Mouse (Mus musculus) urinary bladder, postnatal 4 days (tissue): ENCODE measurements at regions not wholly inside any gene's neighbourhood (a gene's known extent, or its start where the extent isn't known, plus 50 kb on each side); places are given as distances from the start of the nearest gene placed in this dataset.
A peak's percentile ranks its signal among the peaks of the same experiment; 100 is the strongest.
"Not testable (repeated sequence)": the region's sequence is repeated elsewhere in the genome, so short reads cannot be mapped to it uniquely, and the experiment has no call there.

Experiments
- DNase-seq, 2 experiments: peaks; one replicate each; pipeline ENCODE4 v3.0.0; 2021 to 2022; ENCODE audit warnings: low spot score in 2 of 2

DNA sequence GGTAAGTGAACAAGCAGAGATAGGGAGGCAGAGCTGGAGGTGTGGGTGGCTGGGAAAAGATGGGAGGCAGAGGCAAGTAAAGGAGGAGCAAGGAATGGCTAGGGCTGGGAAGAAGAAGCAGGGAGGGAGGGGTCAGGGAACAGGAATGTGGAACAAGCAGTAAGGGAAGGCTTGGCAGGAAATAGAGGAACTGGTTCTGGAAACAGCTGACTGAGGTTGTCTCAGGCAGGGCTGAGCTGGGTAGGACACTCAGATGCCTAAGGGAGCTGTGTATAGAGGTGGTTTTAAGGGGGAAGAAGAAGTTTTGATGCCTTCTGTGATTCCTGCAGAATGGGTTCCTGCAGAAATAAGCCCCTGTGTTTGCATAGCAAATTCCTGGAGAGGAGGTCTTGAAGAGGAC is 92.7 kb downstream of the Nucb2 start:
- no peak for DNase-seq

DNA sequence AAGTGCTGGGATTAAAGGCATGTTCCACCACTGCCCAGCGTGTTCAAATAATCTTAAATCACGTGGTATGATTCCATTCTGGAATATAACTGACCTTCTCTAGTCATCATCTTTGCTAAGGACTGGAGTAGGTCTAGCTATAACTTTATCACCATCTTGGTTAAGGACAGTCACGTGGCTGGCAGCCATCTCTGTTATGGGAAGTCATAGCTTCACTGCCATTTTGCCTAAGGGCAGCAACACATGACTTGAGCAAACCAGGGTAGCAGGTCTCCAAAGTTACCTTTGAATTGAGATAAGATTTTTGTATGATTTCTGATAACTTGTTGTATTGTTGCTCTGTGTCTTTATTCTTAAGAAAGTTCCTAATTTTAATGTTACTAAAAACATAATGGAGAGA is 96.2 kb downstream of the Nucb2 start:
- no peak for DNase-seq

DNA sequence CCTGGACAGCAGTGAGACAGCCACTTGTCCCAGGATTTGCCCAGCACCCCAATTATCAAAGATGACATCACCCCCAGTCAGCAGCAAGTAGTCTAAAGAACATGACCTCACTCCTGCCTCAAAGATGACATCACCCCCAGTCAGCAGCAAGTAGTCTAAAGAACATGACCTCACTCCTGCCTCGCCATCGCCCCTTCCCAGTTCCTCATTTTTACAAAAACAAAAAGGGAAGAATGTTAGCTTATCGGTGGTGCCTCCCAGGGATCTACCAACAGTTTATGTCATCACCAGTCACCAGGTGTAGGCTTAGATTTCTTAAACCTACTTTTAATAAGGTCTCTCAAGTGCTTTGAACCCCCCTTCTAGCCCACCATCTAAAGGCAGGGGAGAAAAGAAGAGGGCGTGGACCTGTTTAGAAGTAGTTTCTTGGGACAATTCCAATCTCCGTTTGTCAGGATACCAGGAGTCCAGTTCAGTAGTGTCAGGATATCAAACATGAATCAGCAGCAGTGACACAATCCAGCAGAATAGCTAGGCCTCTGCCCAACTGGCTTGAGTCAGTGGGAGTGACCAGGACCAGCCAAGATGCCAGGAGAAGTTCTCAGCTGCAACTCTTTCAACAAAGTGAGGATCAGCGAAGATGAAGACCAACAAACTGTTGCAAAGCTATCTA is 99.1 kb downstream of the Nucb2 start:
- no peak for DNase-seq

DNA sequence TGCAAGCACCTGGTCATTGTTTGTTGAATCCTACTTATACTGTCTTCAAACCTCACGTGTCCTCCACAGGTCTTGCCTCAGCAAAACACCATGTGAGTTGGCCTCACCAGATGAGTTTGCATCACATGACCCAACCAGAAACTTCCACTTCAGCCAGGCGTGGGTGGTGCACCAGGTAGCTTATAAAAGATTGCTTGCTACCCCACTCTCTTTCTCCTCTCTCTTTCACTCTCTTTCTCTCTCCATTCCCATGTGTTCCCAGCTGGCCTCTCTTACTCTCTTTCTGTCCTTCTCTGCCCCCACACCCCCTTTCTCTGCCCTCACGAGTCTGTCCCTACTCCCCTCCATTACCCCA is 99.6 kb downstream of the Nucb2 start:
- no peak for DNase-seq

DNA sequence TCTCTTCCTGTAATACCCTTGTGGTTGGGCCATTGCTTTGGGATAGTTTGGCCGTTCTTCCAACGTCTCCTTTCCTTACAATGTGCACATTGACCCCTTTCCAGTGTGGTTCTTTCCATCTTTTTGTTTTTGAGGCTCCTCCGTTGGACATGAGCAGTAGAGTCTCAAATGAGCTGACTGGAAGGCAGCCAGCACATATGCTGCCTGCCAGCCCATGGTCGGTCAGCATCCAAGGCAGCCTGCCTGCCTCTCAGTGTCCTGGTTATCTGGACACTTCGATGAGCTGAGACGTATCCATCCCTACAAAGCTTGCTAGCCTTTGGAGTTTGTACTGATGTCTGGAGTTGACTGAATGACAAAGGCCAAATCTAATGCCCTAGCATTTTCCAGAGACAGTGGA is 102.1 kb downstream of the Nucb2 start:
- DNase-seq, result no peak

DNA sequence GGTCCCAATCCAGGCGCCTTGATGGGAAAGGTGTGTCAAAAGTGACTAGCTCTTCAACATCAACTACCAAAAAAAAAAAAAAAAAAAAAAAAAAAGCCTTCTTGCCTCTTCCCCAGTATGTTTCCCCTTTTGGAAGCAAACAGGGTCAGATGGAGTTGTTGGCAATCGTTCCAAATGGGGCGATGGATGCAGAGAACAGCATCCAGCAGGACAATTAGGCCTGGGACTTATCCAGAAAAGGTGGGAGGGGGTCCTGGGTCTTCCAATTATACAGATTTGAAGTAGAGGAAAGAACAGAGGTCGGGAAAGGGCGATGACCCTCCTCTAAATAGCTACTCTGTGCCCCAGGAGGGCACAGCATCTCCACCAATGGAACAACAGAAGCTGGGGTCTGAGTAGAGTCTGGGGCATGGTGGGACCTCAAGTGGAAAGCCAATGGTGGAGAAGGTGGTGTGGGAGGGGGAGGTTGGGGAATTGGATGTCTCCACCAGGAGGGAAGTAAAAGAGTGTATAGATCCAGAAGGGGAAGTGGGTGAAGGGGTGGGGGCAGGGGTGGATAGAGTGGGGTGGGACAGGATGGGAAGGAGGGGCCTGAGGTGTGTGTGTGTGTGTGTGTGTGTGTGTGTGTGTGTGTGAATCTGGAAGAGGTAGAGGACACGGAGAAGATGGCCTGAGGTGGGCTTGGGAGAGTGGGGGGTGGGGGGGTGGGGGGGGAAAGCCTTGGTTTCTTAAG is 102.7 kb downstream of the Nucb2 start:
- no peak for DNase-seq

DNA sequence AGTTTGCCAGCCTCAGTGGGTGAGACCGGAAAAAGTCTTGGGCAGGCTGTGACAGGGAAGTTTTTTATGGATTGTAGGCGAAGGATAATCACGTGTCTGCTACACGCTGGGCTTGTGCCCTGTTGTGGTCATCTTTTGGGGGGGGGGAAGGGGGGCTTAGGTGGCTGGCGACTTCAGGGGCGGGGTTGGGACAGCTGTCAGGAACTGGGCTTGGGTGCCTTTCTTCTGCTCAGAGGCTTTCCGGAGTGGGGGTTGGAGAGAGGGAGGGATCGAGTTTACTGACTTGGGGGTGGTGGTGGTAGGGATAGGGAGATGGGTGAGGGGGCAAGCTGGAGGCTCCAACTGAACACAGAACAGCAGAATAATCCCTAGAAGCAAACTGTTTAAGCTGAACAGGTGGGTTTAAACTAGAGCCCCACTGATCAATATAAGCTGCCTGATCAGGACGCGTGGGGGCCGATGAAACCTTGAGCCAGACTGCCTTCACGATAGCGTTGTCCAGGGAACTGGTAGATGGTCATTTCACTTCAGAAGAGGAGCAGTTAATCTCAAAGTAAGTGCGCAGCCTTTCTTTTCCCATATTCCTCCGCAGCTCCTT is 103.6 kb downstream of the Nucb2 start:
- no peak for DNase-seq

DNA sequence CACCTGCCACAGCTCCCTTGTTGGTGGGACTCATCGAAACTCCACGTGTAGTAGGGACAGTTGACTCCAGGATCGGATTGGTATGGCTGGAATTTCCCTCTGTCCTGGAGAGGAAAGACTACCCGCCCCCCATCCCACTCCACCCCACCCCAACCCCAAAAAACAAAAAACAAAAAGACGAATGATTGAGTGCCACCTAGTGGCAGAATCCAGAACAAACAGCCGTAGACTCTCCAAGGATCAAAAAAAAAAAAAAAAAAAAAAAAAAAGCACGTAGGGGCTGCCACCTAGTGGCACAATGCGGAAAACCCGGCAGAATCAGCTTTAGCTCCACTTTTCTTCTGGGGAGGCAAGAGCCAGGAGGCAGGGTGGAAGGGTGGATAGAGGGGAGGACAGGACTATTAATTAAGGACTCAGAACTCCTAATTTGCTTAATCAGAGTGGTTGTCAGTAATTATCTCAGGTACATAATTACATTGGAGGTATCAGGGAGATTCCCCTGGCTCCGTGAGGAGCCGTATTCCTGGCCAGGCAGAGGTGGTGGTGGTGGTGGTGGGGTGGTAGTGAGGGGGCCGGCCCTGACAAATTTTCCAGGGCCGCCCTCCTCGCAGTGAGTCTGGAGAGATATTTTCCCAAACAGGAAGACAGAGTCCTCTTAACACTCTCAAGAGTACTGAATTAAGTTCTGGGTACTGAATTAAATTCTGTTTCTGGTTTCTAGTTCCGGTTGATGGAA is 104.3 kb downstream of the Nucb2 start:
- DNase-seq, result peak in 1 of 2 experiments; percentile 63

DNA sequence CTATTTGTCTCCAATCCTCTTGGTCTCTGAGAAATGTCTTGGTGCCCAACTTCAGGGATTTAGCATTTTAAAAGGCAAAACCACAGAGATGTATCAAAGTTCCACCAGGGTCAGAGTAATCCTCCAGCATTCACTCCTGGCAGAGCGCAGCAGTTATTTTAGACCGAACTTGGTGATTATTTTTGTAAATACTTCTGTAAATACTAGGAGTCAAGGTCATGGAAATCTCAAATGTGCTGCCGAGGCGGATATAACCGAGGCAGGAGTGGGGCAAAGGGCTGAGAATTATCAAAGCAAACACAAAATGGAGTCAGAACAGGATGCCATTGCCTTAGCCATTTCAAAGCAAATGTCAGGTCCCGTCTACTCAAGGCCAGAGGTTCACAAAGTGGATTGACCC is 105.2 kb downstream of the Nucb2 start:
- no peak for DNase-seq

DNA sequence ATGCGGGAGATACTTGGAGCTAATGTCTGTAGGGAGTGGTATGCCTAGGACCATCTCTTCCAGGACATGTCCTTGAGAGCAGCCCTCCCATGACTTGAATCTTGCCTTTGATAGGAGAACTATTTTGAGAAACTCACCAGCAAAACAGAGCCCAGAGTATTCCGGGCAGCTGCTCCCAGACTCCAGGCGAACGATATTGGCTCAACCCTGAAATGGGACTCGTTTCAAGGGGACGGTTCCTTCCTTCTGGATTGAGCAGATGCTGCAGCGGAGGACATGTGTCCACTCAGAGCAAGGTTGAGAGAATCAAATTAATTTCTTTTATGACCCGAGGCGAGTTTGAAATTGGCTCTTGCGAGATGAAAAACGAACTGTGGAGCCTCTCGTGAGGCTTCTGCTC is 105.7 kb downstream of the Nucb2 start:
- no peak for DNase-seq

DNA sequence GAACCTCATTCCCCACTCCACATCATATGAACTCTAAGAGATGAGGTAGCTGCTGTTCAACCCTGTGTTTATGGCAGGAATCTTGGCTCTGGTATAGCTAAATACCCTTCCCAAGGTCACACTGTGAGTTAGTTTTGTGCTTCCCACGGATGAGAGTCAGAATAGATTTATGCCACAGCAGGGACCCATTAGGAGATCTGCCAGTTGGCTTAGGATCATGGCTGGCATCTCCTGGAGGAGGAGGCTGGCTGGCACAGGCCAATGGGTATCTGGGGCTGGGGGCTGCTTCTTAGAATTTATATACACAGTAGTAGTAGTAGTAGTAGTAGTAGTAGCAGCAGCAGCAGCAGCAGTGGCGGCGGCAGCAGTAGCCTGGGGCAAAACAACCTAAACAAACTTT is 111.8 kb downstream of the Nucb2 start:
- DNase-seq, result no peak

DNA sequence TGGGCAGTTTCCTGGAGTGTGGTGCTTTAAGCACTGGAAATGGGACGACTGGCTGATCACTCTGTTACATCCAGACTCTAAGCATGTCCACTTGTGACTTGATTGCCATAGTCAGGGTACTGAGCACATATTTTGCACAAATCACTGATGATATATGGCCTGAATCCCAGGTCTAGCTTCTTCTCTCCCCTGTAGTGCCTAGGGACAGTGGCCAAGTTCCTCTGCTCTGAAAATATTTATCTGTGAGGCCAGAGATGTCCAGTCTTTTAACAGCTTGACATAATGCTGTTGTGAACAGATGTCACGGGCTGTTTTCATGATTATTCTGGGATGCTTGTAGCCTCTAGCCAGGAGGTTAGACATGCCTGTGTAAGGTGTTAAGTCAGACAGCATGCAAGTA is 115.5 kb downstream of the Nucb2 start:
- DNase-seq, result no peak

DNA sequence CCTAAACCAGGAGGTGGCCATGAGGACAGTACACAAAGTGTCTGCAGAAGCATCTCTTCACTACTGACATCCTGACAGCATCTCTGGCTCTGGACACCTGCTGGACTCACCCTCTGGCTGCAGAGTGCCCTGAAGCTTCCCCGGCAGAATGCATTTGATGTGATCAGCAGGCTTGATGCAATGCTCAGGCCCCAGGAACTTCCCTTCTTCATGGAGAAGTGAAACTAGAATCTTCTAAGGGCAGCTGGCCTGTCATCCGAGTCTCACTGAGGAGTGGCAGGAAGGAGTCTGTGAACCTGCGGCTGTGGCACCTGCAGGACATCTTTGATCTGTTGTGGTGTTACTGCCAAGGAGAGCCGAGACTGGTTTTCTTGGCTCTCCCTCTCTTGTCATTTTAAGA is 116.2 kb downstream of the Nucb2 start:
- DNase-seq, result no peak

DNA sequence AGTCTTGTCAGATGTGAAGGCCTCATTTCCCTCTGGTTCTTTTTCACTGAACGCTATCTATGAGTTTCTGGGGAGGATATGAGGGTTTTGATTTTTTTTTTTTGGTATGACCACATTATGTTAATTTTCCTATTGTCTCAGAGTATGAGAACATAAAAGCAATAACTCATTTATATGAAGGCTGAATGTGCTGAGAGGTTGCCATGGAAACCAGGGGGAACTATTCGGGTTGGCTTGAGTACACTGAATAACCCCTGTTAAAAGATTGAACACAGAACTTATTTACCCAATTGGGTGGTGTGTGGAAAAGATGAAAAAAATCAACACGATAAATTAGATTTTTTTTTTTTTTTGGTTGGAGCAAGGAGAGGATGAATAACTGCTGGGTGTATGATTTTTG is 129.0 kb downstream of the Nucb2 start:
- no peak for DNase-seq

DNA sequence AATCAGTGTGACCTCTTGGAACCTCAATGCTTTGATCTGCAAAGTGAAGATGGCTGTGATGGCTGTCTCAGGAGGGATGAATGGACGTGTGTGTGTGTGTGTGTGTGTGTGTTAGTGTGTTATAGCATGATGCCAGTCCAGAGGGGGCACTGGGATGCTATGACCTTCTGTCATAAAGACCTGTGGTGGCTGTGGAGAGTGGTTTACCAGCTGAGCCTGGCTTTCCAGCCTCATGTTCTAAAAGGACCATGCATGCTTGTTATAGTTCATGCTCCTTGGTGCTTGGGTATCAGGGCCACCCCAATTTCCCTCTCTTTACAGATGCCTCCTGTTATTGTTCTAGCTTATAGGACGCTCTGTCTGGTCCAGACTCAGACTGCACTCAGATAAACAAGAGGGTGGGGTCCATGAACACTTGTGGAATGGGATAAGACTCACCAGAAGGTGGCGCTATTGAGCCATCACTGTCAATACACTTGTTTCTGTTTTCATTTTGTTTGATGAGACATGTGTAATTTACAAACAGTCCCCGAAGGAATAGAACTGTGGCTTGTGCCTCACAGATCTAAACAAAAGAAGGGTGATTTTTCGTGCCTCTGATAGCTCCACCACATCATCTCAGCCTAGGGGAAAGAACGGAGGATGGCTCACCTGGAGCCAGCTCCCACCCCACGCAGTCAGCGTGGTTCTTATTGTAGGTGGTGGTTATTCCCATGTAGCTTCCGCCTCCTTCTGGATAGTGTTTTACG is 140.9 kb downstream of the Nucb2 start:
- no peak for DNase-seq

DNA sequence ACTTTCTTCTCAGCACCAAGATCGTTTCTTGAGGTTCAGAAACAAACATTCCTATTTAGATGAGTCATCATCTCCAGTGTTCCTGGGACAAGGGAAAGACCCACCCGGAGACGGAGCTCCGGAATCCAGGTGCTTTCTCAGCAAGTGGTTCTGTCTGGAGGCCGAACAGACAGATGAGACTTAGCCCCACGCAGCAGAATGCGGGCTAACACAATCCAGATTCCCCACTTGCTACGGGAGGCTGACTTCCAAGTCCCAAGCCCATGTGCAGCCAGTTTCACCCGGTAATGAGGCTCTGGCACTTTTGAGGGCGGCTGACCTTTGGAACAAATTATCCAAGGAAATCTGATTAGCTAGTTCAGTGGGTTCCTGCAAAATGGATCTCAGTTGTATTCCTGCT is 150.3 kb downstream of the Nucb2 start:
- DNase-seq, result peak in 1 of 2 experiments; percentile 43

DNA sequence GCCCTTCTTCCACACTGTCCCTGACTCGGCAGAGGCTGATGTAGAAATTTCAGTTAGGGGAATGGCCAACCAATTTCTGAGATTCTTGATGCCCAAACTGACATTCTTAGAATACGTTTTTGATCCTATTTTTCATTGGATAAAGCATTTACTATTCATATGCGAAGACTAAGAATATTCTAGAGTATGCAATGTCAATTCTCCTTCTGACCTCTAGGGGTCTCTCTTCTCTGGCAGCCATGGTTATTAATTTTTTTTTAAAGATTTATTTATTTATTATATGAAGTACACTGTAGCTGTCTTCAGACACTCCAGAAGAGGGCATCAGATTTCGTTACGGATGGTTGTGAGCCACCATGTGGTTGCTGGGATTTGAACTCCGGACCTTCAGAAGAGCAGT is 152.9 kb downstream of the Nucb2 start:
- DNase-seq, result not testable (repeated sequence)

DNA sequence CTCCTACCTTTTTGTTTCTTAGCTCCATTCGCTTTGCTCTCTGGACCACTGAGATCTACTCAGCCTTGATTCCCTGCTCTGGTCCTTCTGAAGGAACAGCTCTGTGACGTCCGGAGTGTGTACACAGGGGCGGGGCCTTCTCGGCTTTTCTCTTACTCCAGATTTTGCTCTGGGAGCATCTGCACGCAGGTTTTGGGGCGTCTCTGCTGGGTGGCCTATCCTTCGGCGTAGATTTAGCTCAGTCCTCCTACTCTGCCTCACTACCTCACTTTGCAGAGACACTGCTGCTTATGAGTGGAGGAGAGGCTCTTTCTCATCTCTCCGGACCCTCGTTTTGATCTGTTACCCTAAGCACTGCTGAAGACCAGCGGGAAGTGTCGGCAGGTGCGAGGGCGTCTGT is 161.4 kb downstream of the Nucb2 start:
- DNase-seq, result no peak

DNA sequence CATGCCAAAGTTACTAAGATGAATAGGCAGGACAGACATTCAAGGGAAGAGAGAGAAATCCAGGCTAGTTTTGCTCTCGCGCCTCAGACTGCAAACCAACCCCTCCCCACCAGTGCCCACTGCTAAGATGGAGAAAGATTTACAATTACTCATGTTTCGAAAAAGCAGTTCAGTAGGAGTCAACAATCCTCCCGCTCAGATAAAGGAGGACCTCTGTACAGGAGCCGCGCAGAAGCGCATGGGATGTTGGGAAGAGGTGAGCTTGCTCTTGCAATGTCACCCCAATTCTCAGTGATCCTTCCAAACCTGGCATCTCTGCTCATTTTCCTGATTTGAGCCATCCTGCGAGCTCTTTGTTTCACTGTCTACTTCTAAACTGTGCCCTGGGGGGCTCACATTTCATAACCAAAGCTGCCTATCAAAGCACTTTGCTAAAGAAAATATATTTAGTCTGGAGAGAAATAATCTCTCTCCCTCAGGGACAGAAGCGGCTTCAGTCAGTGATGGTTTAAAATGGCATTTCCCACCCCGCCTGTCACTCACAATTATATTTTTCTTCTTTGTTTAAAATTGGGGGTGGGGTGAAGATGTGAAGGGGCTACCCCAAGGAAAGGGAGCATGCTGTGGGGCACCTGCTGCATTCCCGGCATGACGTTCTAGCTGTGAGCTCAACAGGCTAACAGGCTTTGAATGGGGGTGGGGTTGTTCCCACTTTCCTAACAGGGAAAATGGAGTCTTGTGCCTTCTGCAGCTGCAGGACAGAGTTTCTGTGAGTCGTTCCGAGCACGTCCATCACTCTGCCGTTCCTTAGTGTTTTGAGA is 170.2 kb downstream of the Nucb2 start:
- peak in 1 of 2 experiments; percentile 50 for DNase-seq

DNA sequence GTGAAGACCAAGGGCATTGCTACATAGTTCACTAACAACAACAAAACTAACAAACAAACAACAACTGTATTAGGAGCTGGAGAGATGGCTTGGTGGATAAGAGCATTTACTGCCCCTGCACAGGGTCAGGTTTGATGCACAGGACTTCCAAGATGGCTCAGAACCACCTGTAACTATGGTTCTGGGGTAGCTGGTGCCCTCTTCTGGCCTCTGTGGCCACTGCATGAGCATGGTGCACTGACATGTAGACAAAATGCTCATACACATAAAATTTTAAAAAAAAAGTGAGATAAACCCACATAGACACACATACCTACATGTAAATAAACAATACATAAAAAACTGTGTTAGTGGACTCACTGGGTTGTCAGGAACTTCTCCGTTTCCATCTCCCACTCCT is 172.5 kb downstream of the Nucb2 start:
- DNase-seq, result peak in 1 of 2 experiments; percentile 33

DNA sequence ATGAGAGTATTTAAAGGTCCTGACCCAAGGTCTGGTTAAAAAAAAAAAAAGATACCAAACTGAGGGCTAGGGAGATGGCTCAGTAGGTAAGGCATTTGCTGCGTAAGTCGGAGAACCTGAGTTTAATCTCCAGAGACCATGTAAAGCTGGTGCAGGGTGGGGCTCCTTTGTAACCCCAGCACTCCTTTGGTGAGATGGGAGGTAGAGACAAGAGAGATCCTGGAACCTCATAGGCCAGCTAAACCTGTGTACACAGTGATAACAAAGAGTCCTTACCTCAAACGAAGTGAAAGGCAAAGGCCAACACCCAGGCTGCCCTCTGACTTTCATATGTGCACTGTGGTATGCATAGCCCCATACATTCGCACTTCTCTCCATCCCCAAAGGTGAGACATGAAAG is 175.0 kb downstream of the Nucb2 start:
- DNase-seq, result peak in 1 of 2 experiments; percentile 19
